Mouse (Mus musculus) olfactory bulb, adult 2 months (tissue): Measurements from ENCODE around the gene Atg101.

ENCODE experiments used
- CTCF ChIP-seq: fragments of 200-500 bp; IDR thresholded peaks from 2 replicates; pipeline ENCODE4 v1.5.1; 2012; ENCODE audit warnings: low read depth, mild to moderate bottlenecking, low read length, moderate library complexity; ENCODE audit not compliant: insufficient read depth
- POLR2A ChIP-seq: fragments of 200-500 bp; IDR thresholded peaks from 2 replicates; pipeline ENCODE4 v1.6.1; 2012; ENCODE audit warnings: mild to moderate bottlenecking, low read depth, low read length, moderate library complexity; ENCODE audit not compliant: insufficient read depth

DNA sequence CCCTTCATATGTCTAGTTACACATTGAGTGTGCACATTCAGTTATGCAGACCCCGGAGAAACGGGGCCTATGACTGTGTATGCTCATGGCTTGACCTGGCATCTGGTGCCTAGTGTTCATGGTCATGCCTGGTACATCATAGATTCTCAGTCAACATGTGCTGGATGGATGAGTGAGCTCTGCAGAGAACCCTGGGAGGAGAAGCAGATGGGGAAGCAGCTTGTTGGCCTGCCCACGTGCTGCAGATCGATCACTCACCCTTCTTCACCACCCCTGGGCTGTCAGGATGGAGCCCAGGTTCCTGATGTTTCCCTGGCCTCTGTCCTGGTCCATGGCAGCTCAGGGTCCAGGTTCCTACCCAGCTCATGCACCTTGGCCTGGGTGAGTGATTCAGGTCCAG is 22.4 kb downstream of the Atg101 start:
- TF ChIP-seq CTCF: no peak
- no peak for TF ChIP-seq POLR2A
